Mouse (Mus musculus) layer of hippocampus, adult 11-12 months (tissue): ENCODE results near the gene Abca4.

Experiments
- DNase-seq: peaks from one replicate; pipeline ENCODE4 v3.0.0; 2022; ENCODE audit warnings: low spot score

Abca4 gene

GRCm38 (mm10) chr3:122043799-122044547 is at the start of gene Abca4:
Gene Abca4, plus strand, starts transcription at chr3:122044443.
- no peak for DNase-seq

GRCm38 (mm10) chr3:121995125-121995524 is 49.1 kb upstream of the Abca4 start:
- DNase-seq: no peak

GRCm38 (mm10) chr3:121999934-122000333 is 44.3 kb upstream of the Abca4 start:
- DNase-seq: no peak

GRCm38 (mm10) chr3:122001568-122001967 is 42.7 kb upstream of the Abca4 start:
- no peak for DNase-seq

GRCm38 (mm10) chr3:122009818-122010217 is 34.4 kb upstream of the Abca4 start:
- no peak for DNase-seq

GRCm38 (mm10) chr3:122010292-122010691 is 34.0 kb upstream of the Abca4 start:
- DNase-seq: no peak

- DNase-seq: no peak
These were observed 31.8 kb upstream of the Abca4 start for GRCm38 (mm10) chr3:122012464-122012863.

GRCm38 (mm10) chr3:122018421-122018820 is 25.8 kb upstream of the Abca4 start:
- no peak for DNase-seq

- no peak for DNase-seq
These were observed 25.1 kb upstream of the Abca4 start for GRCm38 (mm10) chr3:122019159-122019558.

GRCm38 (mm10) chr3:122021029-122021652 is 23.1 kb upstream of the Abca4 start:
- no peak for DNase-seq

GRCm38 (mm10) chr3:122022355-122022754 is 21.9 kb upstream of the Abca4 start:
- DNase-seq: no peak

- no peak for DNase-seq
These were observed 17.6 kb upstream of the Abca4 start for GRCm38 (mm10) chr3:122026676-122027075.

- DNase-seq: no peak
These were observed 16.5 kb upstream of the Abca4 start for GRCm38 (mm10) chr3:122027776-122028175.

- no peak for DNase-seq
These were observed 10.9 kb upstream of the Abca4 start for GRCm38 (mm10) chr3:122033248-122033837.

- no peak for DNase-seq
These were observed 10.0 kb upstream of the Abca4 start for GRCm38 (mm10) chr3:122034240-122034639.

- no peak for DNase-seq
These were observed 9.2 kb upstream of the Abca4 start for GRCm38 (mm10) chr3:122035092-122035491.

GRCm38 (mm10) chr3:122040522-122040921 is 3.7 kb upstream of the Abca4 start:
- DNase-seq: no peak

- no peak for DNase-seq
These were observed 1.1 kb upstream of the Abca4 start for GRCm38 (mm10) chr3:122043102-122043501.

GRCm38 (mm10) chr3:122046187-122046620 is 2.0 kb downstream of the Abca4 start:
- no peak for DNase-seq

- no peak for DNase-seq
These were observed 3.2 kb downstream of the Abca4 start for GRCm38 (mm10) chr3:122047402-122047801.

GRCm38 (mm10) chr3:122047921-122048861 is 3.9 kb downstream of the Abca4 start:
- DNase-seq: peak; percentile 67

GRCm38 (mm10) chr3:122049158-122049557 is 4.9 kb downstream of the Abca4 start:
- no peak for DNase-seq
